Mouse (Mus musculus) E14TG2a.4 (cell line): ENCODE measurements around the gene Magi1.

Experiments
- CTCF ChIP-seq: conservative IDR thresholded peaks from 2 replicates; pipeline ENCODE4 v1.5.1; 2014; ENCODE audit warnings: low read length
- NANOG ChIP-seq: IDR thresholded peaks from 2 replicates; pipeline ENCODE4 v1.6.1; 2014; ENCODE audit warnings: borderline replicate concordance, low read length, mixed read lengths
- POU5F1 ChIP-seq: IDR thresholded peaks from 2 replicates; pipeline ENCODE4 v1.6.1; 2014; ENCODE audit warnings: low read length, borderline replicate concordance

GRCm38 (mm10) chr6:94303512-94303911, 19.8 kb upstream of the Magi1 start:
- no peak for TF ChIP-seq CTCF
- no peak for TF ChIP-seq NANOG
- TF ChIP-seq POU5F1, result no peak
